In the genomic region with DNA sequence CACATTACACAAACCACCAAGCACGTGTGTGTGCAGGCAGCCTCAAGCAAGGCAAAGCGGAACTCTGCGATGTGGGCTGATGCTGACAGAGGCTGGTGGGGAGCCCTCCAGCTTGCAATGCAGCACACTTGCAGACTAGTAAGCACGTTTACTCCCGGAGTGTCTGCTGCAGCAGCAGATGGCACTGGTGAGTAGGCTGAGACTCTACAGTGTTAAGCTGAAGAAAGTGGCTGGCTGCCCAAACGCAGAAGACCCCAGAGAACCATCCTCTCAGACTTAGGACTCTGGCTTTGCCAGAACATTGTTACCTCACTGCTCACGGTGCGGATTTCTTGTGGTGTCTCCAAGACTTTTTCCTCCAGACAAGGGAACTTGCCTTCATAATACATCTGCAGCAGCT, we compare ENCODE assay signal across 15 mouse cellular contexts. TPM values are rescaled to one million over a fixed set of nuclear protein-coding genes. Genes with fewer than 3 reads are reported as not detected.
DNase-seq lines count a peak whose midpoint lies in the region; ATAC-seq and TF ChIP-seq lines count a peak whose summit lies in the region.
"Had no signal": no experiment of that assay in that cellular context is flagged by ENCODE, and none has a peak within 500 bp of the region (broad histone marks: within the 10 kb centered on the region; RNA-seq: fewer than 3 reads in every experiment).

No protein-coding gene starts in this region.

- no peak overlapping the region for H3K4me2 ChIP-seq in forebrain, postnatal 0 days (ENCODE audit: low read depth)
- H3K4me2 ChIP-seq in forebrain, embryonic 16.5 days (ENCODE audit: low read length) = no peak overlapping the region
- H3K4me2 ChIP-seq in neural tube, embryonic 15.5 days = no peak overlapping the region
- H3K4me2 ChIP-seq: embryonic facial prominence, embryonic 15.5 days; intestine, embryonic 15.5 days had no signal

- intact Hi-C loops in heart, postnatal 14 days (cut with DNase I) = no loop called here

- no peaks in the 10 kb centered on the region for H3K27me3 ChIP-seq in forebrain, postnatal 0 days (ENCODE audit: insufficient read depth, low read length)
- H3K27me3 ChIP-seq in forebrain, embryonic 16.5 days (replicated peaks; ENCODE audit: control insufficient read depth, insufficient read depth, low read length) = no peaks in the 10 kb centered on the region
- no peaks in the 10 kb centered on the region for H3K27me3 ChIP-seq in neural tube, embryonic 15.5 days (replicated peaks)
- H3K27me3 ChIP-seq: embryonic facial prominence, embryonic 15.5 days; intestine, embryonic 15.5 days; Patski had no signal

- TF ChIP-seq CTCF in forebrain, postnatal 0 days (IDR thresholded peaks at IDR 0.05; ENCODE audit: low read depth) = peak; percentile 38; the same call in 1 of the 2 replicates
- TF ChIP-seq CTCF in cortical plate, adult 2 months (IDR thresholded peaks at IDR 0.05; ENCODE audit: extremely low read depth, insufficient read depth, low read length) = peak; percentile 20; the same call in 1 of the 2 replicates

- H3K27ac ChIP-seq in forebrain, postnatal 0 days (ENCODE audit: low read depth, low read length) = no peak overlapping the region
- H3K27ac ChIP-seq in forebrain, embryonic 16.5 days (ENCODE audit: low read length) = no peak overlapping the region
- H3K27ac ChIP-seq in cortical plate, adult 2 months (ENCODE audit: insufficient read depth, low read length) = no peak overlapping the region
- H3K27ac ChIP-seq in neural tube, embryonic 15.5 days (replicated peaks) = no peak overlapping the region
- H3K27ac ChIP-seq: embryonic facial prominence, embryonic 15.5 days; intestine, embryonic 15.5 days had no signal

- no peak overlapping the region for H3K9ac ChIP-seq in forebrain, postnatal 0 days
- H3K9ac ChIP-seq in forebrain, embryonic 16.5 days (replicated peaks; ENCODE audit: low read depth, low read length) = no peak overlapping the region
- no peak overlapping the region for H3K9ac ChIP-seq in neural tube, embryonic 15.5 days (replicated peaks)
- H3K9ac ChIP-seq: embryonic facial prominence, embryonic 15.5 days; intestine, embryonic 15.5 days had no signal

- H3K4me3 ChIP-seq in forebrain, postnatal 0 days (ENCODE audit: low read depth, low read length) = no peak overlapping the region
- no peak overlapping the region for H3K4me3 ChIP-seq in forebrain, embryonic 16.5 days (replicated peaks; ENCODE audit: low read length)
- no peak overlapping the region for H3K4me3 ChIP-seq in cortical plate, adult 2 months (ENCODE audit: insufficient read depth, low read length)
- no peak overlapping the region for H3K4me3 ChIP-seq in neural tube, embryonic 15.5 days (replicated peaks)
- H3K4me3 ChIP-seq: embryonic facial prominence, embryonic 15.5 days; intestine, embryonic 15.5 days had no signal

- TF ChIP-seq POLR2A in cortical plate, adult 2 months (IDR thresholded peaks at IDR 0.05; ENCODE audit: extremely low read depth, insufficient read depth, low read length) = no peak

- no peaks in the 10 kb centered on the region for H3K9me3 ChIP-seq in forebrain, postnatal 0 days (ENCODE audit: low read length)
- H3K9me3 ChIP-seq in forebrain, embryonic 16.5 days (ENCODE audit: control insufficient read depth, low read length) = no peaks in the 10 kb centered on the region
- H3K9me3 ChIP-seq in neural tube, embryonic 15.5 days (replicated peaks) = no peaks in the 10 kb centered on the region
- H3K9me3 ChIP-seq: embryonic facial prominence, embryonic 15.5 days; intestine, embryonic 15.5 days had no signal

- 82% methylated on average over 8 of the region's 8 CpGs for WGBS in forebrain, postnatal 0 days
- 81% methylated on average over 8 of the region's 8 CpGs for WGBS in forebrain, embryonic 16.5 days
- 75% methylated on average over 8 of the region's 8 CpGs for WGBS in neural tube, embryonic 15.5 days

- DNase-seq in forebrain, postnatal 0 days = peak; percentile 29
- DNase-seq in layer of hippocampus, postnatal 14 days (ENCODE audit: low spot score in 2 of 2) = peak; percentile 54 to 60
- DNase-seq in thymus, adult 18-20 months = no peak
- no peak for DNase-seq in heart, adult 18-20 months
- DNase-seq in heart, postnatal 14 days = no peak
- DNase-seq: adrenal gland, postnatal 10 days; cerebellum, adult 9-10 months; gastrocnemius, postnatal 14 days; lung, adult 2 months had no signal

- ATAC-seq in forebrain, postnatal 0 days = peak; percentile 66; the same call in 1 of the 2 replicates
- no peak for ATAC-seq in forebrain, embryonic 16.5 days
- ATAC-seq in neural tube, embryonic 15.5 days (ENCODE audit: low FRiP score) = peak; percentile 47; the same call in 1 of the 2 replicates
- ATAC-seq: intestine, embryonic 15.5 days; Patski had no signal

- no peaks in the 10 kb centered on the region for H3K4me1 ChIP-seq in forebrain, postnatal 0 days (ENCODE audit: insufficient read depth)
- no peaks in the 10 kb centered on the region for H3K4me1 ChIP-seq in forebrain, embryonic 16.5 days (replicated peaks; ENCODE audit: control insufficient read depth, insufficient read depth, low read length)
- no peaks in the 10 kb centered on the region; the same call in 1 of the 2 replicates for H3K4me1 ChIP-seq in cortical plate, adult 2 months (ENCODE audit: control insufficient read depth, insufficient read depth, low read length)
- no peaks in the 10 kb centered on the region for H3K4me1 ChIP-seq in neural tube, embryonic 15.5 days
- H3K4me1 ChIP-seq: embryonic facial prominence, embryonic 15.5 days; intestine, embryonic 15.5 days had no signal

- peaks cover 66% of the 10 kb centered on the region for H3K36me3 ChIP-seq in forebrain, postnatal 0 days (ENCODE audit: insufficient read depth)
- peaks cover 18% of the 10 kb centered on the region for H3K36me3 ChIP-seq in forebrain, embryonic 16.5 days (ENCODE audit: control insufficient read depth, insufficient read depth)
- peaks cover 82% of the 10 kb centered on the region for H3K36me3 ChIP-seq in neural tube, embryonic 15.5 days

RNA-seq across cellular contexts. Expression of a gene that starts 30.1 kb away (rescaled TPM):
- 43.5 and 49.2 TPM in 2 replicates for total RNA-seq in forebrain, postnatal 0 days (2014; rRNA removed)
- 11.7 and 13.9 TPM in 2 replicates for polyA plus RNA-seq in forebrain, postnatal 0 days (2015; fragmentation: Nextera tagmentation; extraction: Ambion mirVana)
- polyA plus RNA-seq in forebrain, embryonic 16.5 days (2015; fragmentation: Nextera tagmentation; extraction: Ambion mirVana) = 26.9 and 32.2 TPM in 2 replicates
- polyA plus RNA-seq in cortical plate, adult 2 months (2012; rRNA removed) = 45.3 and 46.7 TPM in 2 replicates
- 10 to 100 TPM; 39.9 to 41.1 TPM for total RNA-seq in layer of hippocampus, postnatal 14 days (2021)
- 18.5 and 23.1 TPM in 2 replicates for polyA plus RNA-seq in neural tube, embryonic 15.5 days (2015; fragmentation: Nextera tagmentation; extraction: Ambion mirVana)
- total RNA-seq in heart, adult 18-20 months (2021) = 10 to 100 TPM; 15.5 to 17.7 TPM
- total RNA-seq in heart, postnatal 14 days (2021) = 10 to 100 TPM; 14.5 to 16.7 TPM

Comparison
In these comparisons a context has a peak if more than half of its experiments do, and no peak if none do; other contexts are left out.
1. DNase-seq: peak in forebrain, postnatal 0 days (single experiment) and layer of hippocampus, postnatal 14 days (2 of 2); none in thymus, adult 18-20 months (0 of 2), heart, adult 18-20 months (0 of 2) and heart, postnatal 14 days (0 of 2).